Mouse (Mus musculus) heart, adult 9 months (tissue): ENCODE results near the gene Pcgf6.
"Not testable (repeated sequence)": the region's sequence is repeated elsewhere in the genome, so short reads cannot be mapped to it uniquely, and the experiment has no call there.

Experiments
- DNase-seq, 2 experiments: peaks; one replicate each; pipeline ENCODE4 v3.0.0; 2022; ENCODE audit warnings: low spot score in 2 of 2

Gene Pcgf6

DNA sequence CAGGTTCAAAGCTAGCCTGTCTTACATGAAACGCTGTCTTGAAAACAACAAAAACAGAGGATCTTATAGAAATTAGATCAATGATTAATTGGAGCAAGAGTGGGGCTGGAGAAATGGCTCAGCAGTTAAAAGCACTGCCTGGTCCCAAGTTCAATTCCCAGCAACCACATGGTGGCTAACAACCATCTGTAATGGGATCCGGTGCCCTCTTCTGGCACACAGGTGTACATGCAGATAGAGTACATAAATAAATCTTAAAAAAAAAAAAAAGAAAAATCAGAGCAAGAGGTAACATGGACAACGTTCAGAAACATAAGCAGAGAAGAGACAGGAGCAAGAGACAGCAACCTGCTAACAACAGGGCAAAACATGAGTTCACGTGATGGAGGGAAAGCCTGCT lies 24.2 kb downstream of the Pcgf6 start:
- DNase-seq: no peak

DNA sequence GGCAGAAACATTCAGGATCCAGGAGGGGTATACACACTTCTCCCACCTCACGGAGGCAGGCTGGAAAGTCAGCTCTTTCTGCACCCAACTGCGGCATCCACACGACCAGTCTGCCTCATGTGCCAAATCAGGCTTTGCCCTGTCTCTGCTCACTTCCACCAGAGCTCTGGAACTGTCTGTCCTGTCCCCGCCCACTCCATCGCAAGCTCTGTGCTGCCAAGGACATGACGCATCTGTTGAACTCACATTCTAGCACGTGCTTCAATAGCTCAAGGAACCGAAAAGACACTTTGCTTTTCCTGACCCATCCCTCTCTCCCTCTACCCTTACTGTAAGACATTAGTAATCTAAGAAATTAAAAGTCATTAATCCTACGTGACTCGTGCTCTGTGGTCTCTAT lies 25.8 kb downstream of the Pcgf6 start:
- DNase-seq: no peak

GRCm38 (mm10) chr19:47023546-47023945 lies 27.2 kb downstream of the Pcgf6 start:
- DNase-seq: no peak

- no peak for DNase-seq
Observed at GRCm38 (mm10) chr19:47022709-47023108, 28.0 kb downstream of the Pcgf6 start.

GRCm38 (mm10) chr19:47019326-47019725 lies 31.4 kb downstream of the Pcgf6 start:
- no peak for DNase-seq

- no peak for DNase-seq
Observed at GRCm38 (mm10) chr19:47018330-47018729, 32.4 kb downstream of the Pcgf6 start.

- DNase-seq: no peak
Observed at GRCm38 (mm10) chr19:47017831-47018230, 32.9 kb downstream of the Pcgf6 start.

- DNase-seq: peak in 1 of 2 experiments; percentile 29
Observed at GRCm38 (mm10) chr19:47016487-47016886, 34.2 kb downstream of the Pcgf6 start.

DNA sequence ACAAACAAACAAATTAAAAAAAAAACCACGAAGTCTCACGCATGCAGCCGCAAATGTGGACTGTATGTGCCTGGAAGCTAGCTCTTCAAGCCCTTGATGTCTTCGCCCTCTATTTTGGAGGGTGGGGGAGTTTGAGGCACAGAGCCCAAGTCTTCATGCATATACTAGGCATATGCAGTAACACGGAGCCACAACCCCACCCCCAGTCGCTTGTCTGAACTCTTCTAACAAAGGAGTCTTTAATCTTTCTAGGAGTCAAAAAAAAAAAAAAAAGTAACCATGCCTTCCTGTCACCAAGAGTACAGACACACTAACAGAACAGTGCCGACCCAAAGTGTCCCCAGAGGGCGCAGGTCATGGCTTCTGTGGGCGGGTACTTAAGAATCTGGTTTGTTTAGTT lies 34.7 kb downstream of the Pcgf6 start:
- no peak for DNase-seq

DNA sequence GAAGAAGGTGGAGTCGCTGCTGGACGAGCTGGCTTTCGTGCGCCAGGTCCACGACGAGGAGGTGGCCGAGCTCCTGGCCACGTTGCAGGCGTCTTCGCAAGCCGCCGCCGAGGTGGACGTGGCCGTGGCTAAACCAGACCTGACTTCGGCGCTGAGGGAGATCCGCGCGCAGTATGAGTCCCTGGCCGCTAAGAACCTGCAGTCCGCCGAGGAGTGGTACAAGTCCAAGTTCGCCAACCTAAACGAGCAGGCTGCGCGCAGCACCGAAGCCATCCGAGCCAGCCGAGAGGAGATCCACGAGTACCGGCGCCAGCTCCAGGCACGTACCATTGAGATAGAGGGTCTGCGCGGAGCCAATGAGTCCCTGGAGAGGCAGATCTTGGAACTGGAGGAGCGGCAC lies 35.3 kb downstream of the Pcgf6 start:
- no peak for DNase-seq

DNA sequence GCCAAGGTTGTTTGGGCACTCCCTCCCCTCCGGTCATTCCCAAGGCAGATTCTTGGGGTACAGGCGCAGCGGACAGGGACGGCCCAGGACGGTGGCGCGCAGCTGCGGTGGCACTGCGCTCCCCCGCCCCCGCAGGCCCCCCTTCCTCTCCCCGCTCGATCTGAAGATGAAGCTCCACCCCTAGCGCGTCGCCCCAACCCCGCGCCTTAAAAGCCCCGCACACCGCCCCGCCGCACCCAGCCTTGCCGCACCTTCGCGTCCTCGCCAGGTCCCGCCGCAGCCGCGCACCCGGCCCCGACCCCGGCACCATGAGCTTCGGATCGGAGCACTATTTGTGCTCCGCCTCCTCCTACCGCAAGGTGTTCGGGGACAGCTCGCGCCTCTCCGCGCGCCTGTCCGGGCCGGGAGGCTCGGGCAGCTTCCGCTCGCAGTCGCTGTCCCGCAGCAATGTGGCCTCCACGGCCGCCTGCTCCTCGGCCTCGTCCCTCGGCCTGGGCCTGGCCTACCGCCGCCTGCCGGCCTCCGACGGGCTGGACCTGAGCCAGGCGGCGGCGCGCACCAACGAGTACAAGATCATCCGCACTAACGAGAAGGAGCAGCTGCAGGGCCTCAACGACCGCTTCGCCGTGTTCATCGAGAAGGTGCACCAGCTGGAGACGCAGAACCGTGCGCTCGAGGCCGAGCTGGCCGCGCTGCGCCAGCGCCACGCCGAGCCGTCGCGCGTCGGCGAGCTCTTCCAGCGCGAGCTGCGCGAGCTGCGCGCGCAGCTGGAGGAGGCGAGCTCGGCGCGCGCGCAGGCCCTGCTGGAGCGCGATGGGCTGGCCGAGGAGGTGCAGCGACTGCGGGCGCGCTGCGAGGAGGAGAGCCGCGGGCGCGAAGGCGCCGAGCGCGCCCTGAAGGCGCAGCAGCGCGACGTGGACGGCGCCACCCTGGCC lies 36.0 kb downstream of the Pcgf6 start, which contains the start of the genes Ina and Nt5c2:
Gene Ina (plus strand): TSS at position 252 of the 935 bp plus-strand sequence.
Gene Nt5c2 (minus strand): TSS at position 707 of the 935 bp plus-strand sequence.
- no peak for DNase-seq

DNA sequence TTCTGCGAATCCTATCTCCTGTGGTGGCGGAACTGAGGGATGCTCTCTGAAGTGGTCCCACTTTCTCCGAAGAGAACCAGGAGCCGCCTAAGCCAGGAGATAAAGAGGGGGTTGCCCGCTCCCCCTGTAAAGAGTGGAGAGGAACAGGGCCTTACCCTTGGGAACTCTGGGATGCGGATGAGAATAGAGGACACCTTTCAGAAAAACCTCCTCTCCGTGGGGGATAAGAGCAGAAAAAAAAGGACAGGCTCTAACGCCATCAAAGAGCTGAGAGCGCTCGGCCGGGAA lies 36.6 kb downstream of the Pcgf6 start:
- no peak for DNase-seq

- DNase-seq: no peak
Observed at GRCm38 (mm10) chr19:47013340-47014158, 37.2 kb downstream of the Pcgf6 start.

DNA sequence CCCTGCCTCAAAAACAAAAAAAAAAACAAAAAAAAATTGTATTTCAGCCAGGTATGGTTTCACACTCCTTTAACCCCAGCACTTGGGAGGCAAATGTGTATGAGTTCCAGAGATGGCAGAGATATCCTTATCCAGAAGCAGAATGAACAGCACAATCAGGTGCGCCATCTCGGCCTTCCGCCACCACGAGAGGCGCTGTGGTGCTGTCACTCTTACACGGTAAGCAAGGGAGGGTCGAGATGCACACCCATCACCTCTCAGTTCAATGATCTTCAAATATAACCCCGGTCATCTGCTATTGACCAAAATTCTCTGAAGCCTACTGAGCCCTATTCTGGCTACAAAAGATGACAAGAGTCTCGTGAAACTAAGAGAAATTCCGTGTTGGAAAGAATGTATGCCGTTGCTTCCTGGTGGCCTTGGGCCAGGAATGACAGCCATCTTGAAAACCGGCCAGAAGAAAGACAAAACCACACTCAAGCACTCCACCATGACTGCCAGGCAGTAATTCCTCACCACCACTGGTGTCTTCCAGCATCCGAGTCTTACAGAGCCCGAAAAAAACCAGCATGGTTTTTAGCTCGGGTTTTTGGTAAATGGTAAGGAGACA lies 38.1 kb downstream of the Pcgf6 start:
- DNase-seq: no peak

DNA sequence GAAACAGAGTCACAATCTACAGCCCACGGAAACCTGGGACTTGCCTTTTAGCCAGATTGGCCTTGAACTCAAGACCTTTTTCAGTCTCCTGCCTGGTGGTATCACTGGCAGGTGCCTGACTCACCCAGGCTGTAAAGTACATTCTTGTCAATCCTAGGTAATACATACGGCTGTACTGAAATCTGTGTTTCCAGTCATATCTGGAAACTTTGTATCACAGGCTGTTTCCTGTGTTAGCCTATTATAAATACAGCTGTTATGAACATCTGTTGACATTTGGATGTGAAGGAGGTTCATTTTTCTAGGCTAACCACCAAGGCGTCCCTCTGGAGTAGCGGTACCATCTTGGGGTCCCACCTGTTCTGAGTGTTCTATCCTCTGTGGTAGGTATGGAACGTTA lies 40.8 kb downstream of the Pcgf6 start:
- no peak for DNase-seq

GRCm38 (mm10) chr19:47009420-47009819 lies 41.3 kb downstream of the Pcgf6 start:
- DNase-seq: no peak

- DNase-seq: no peak
Observed at GRCm38 (mm10) chr19:47006321-47006720, 44.4 kb downstream of the Pcgf6 start.

GRCm38 (mm10) chr19:47005873-47006272 lies 44.8 kb downstream of the Pcgf6 start:
- DNase-seq: no peak

DNA sequence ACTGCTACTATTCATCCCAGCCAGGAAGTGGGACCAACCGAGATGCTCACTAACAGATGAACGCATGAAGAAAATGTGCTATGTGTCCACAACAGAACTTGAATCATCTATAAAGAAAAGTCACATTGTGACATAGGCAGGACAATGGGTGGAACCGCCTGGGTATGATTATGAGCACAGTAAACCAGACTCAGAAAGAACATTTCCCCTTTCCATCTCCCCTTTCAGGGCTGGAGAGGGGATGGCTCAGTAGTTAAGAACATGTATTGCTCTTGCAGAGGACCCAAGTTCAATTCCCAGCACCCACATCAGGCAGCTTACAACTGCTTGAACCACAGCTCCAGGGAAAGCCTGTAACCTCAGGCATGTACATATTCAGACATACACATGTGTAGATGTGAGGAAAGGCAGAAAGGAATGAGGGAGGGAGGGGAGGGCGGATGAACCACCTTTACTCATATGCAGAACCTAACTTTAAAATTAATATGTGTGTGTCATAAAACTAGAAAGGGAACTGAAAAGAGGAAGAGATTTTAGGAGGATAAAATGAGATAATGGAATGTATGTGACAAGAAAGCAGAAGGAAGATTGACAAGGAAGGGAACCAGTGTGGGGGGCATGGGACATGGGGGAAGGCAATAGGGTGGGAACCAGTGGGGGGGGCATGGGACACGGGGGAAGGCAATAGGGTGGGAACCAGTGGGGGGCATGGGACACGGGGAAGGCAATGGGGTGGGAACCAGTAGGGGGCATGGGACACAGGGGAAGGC lies 46.8 kb downstream of the Pcgf6 start:
- no peak for DNase-seq

DNA sequence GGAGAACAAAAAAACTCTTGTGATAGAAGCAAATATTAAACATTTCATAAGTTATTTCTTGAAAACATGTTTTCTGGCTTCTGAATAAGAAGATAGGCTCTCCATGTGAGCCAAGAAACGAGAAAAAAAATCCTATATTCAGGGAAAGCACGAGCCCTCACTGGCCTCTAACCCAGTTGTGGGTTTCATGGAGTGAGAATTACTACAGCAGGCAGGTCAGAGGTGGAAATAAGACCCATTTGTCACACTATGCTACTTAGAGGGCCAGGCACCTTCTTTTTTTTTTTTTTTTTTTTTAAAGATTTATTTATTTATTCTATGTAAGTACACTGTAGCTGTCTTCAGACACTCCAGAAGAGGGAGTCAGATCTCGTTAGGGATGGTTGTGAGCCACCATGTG lies 50.3 kb downstream of the Pcgf6 start:
- DNase-seq: not testable (repeated sequence)

DNA sequence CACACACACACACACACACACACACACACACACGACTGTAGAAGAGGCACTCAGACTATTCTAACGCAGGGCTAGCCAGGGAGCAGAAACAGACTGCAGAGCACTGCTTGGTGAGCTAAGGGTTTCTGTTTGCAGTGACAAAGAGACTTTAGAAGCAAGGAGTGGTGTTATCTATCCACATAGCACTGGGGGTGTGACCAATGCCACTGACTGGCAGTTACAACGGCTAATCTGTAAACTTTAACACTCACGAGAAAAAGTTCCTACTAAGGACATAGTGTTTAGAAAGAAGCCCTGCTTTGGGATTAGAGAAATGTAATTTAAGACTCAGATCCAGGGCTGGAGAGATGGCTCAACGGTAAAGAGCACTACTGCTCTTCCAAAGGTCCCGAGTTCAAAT lies 51.0 kb downstream of the Pcgf6 start:
- DNase-seq: no peak

DNA sequence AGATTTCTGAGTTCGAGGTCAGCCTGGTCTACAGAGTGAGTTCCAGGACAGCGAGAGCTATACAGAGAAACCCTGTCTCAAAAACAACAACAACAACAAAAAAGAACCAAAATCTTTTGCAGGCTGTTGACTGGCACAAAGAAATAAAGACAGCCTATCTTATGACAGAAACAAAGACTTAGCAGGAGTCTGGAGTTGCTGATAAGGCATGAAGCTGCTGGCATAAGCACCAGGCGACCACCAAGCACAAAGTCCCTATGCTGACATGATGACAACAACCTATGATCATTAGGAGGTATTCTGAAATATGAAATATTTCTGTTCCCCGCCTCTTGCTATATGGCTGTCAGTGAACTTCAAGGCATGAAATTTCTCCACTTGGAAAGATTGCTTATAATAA lies 51.8 kb downstream of the Pcgf6 start:
- no peak for DNase-seq
